Mouse (Mus musculus) hindbrain, embryonic 15.5 days (tissue): ENCODE measurements at regions not wholly inside any gene's neighbourhood (a gene's known extent, or its start where the extent isn't known, plus 50 kb on each side); places are given as distances from the start of the nearest gene placed in this dataset.

Source experiments
- ATAC-seq: fragments of 200-750 bp; cut with Nextera tagmentation; 2 replicates; pipeline ENCODE4 v1.8.0; 2017; ENCODE audit warnings: low read depth, moderate number of reproducible peaks, moderate TSS enrichment; ENCODE audit not compliant: low FRiP score
- H3K27ac ChIP-seq: fragments of 300-500 bp; sonication (generic); replicated peaks from 2 replicates; pipeline ENCODE4 v1.5.1; 2015; ENCODE audit warnings: mild to moderate bottlenecking, inconsistent platforms
- H3K27me3 ChIP-seq: fragments of 300-500 bp; sonication (generic); 2 replicates; pipeline ENCODE4 v1.6.1; 2015; ENCODE audit warnings: control low read depth, inconsistent platforms
- H3K36me3 ChIP-seq: fragments of 300-500 bp; sonication (generic); 2 replicates; pipeline ENCODE4 v1.6.1; 2015; ENCODE audit warnings: control low read depth, inconsistent platforms
- H3K4me1 ChIP-seq: fragments of 300-500 bp; sonication (generic); replicated peaks from 2 replicates; pipeline ENCODE4 v1.6.1; 2015; ENCODE audit warnings: control low read depth, inconsistent platforms
- H3K4me2 ChIP-seq: fragments of 300-500 bp; sonication (generic); 2 replicates; pipeline ENCODE4 v1.6.1; 2015; ENCODE audit warnings: moderate library complexity, mild to moderate bottlenecking, inconsistent platforms
- H3K4me3 ChIP-seq: fragments of 300-500 bp; sonication (generic); 2 replicates; pipeline ENCODE4 v1.5.1; 2015; ENCODE audit warnings: mild to moderate bottlenecking, inconsistent platforms
- H3K9ac ChIP-seq: fragments of 300-500 bp; sonication (generic); 2 replicates; pipeline ENCODE4 v1.6.1; 2015; ENCODE audit warnings: inconsistent platforms
- H3K9me3 ChIP-seq: fragments of 300-500 bp; sonication (generic); 2 replicates; pipeline ENCODE4 v1.6.1; 2016; ENCODE audit warnings: control low read depth, inconsistent platforms
- WGBS: fragments of 180-500 bp; shearing (Covaris S2); methylation state at CpG from one replicate; pipeline ENCODE4 v1.1.7; 2015; 5-methylcytosine and 5-hydroxymethylcytosine counted together

GRCm38 (mm10) chr19:21913005-21913670 is 135.0 kb downstream of the Cemip2 start:
- Histone ChIP-seq H3K27me3 (no peaks in the 10 kb centered on the region), H3K4me2 (no peak overlapping the region), H3K36me3 (no peaks in the 10 kb centered on the region), H3K27ac (no peak overlapping the region), H3K4me3 (no peak overlapping the region), H3K4me1 (peaks cover 8% of the 10 kb centered on the region; the same call in 1 of the 2 replicates), H3K9ac (no peak overlapping the region), H3K9me3 (no peaks in the 10 kb centered on the region)
- WGBS, result 77% methylated on average over 8 of the region's 8 CpGs
- ATAC-seq, result no peak

GRCm38 (mm10) chr19:21913748-21914611 is 135.8 kb downstream of the Cemip2 start:
- no peak overlapping the region for H3K4me3 ChIP-seq
- H3K36me3 ChIP-seq, result no peaks in the 10 kb centered on the region
- no peak overlapping the region for H3K9ac ChIP-seq
- no peaks in the 10 kb centered on the region for H3K9me3 ChIP-seq
- no peak for ATAC-seq
- peaks cover 8% of the 10 kb centered on the region; the same call in 1 of the 2 replicates for H3K4me1 ChIP-seq
- no peak overlapping the region for H3K27ac ChIP-seq
- 45% methylated on average over 9 of the region's 9 CpGs for WGBS
- H3K27me3 ChIP-seq, result no peaks in the 10 kb centered on the region
- H3K4me2 ChIP-seq, result no peak overlapping the region

DNA sequence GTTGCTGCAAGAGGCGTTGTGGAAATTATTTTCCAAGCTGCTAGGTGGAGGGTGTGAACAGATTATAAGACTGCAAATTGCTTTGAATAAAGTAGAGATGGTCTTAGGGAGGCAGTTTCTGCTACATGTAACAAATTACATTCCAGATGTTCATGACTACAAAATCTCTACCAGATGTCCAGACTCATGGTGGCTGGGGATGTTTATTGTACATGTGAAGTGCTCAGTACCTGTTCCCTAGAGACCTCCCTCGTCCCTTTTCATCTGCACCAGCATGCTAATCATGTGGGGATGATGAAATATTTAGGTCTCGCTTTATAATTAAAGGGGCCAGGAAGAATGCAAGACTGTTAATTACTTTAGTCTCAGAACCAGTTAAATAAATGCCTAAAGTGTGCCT is 136.5 kb downstream of the Cemip2 start:
- ATAC-seq, result no peak
- Histone ChIP-seq H3K27me3 (no peaks in the 10 kb centered on the region), H3K4me3 (no peak overlapping the region), H3K4me2 (no peak overlapping the region), H3K9ac (no peak overlapping the region), H3K9me3 (no peaks in the 10 kb centered on the region), H3K4me1 (peaks cover 8% of the 10 kb centered on the region; the same call in 1 of the 2 replicates), H3K36me3 (no peaks in the 10 kb centered on the region), H3K27ac (no peak overlapping the region)
- WGBS, result 48% methylated on average over 3 of the region's 3 CpGs

DNA sequence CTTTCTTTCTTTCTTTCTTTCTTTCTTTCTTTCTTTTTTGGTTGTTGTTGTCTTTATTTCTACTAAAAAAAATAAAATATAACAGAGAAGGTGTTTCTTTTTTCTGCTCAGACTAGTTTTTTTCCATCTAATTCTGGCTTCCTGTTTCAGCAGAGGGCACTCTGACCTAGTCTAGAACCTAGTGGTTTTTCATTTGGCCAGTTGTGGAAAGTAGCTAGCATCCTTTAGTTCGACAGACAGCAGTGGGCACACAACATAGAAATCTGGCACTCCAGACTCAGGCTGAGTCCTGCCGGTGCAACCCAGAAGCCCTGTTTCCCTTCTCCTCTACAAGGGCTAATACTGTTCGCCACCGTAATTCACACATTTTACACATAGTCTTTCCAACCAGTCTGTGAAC is 140.0 kb downstream of the Cemip2 start:
- Histone ChIP-seq H3K9me3 (no peaks in the 10 kb centered on the region), H3K4me2 (no peak overlapping the region), H3K4me3 (no peak overlapping the region), H3K27ac (no peak overlapping the region), H3K4me1 (peaks cover 8% of the 10 kb centered on the region; the same call in 1 of the 2 replicates), H3K27me3 (no peaks in the 10 kb centered on the region), H3K9ac (no peak overlapping the region), H3K36me3 (no peaks in the 10 kb centered on the region)
- 80% methylated on average over 4 of the region's 4 CpGs for WGBS
- no peak for ATAC-seq

GRCm38 (mm10) chr19:21919074-21919473 is 140.9 kb downstream of the Cemip2 start:
- H3K36me3 ChIP-seq, result no peaks in the 10 kb centered on the region
- no peak overlapping the region for H3K4me2 ChIP-seq
- no peaks in the 10 kb centered on the region for H3K9me3 ChIP-seq
- WGBS, result 55% methylated on average over 3 of the region's 3 CpGs
- no peak overlapping the region for H3K27ac ChIP-seq
- ATAC-seq, result no peak
- no peak overlapping the region for H3K9ac ChIP-seq
- H3K4me1 ChIP-seq, result peaks cover 7% of the 10 kb centered on the region; the same call in 1 of the 2 replicates
- no peaks in the 10 kb centered on the region for H3K27me3 ChIP-seq
- H3K4me3 ChIP-seq, result no peak overlapping the region

DNA sequence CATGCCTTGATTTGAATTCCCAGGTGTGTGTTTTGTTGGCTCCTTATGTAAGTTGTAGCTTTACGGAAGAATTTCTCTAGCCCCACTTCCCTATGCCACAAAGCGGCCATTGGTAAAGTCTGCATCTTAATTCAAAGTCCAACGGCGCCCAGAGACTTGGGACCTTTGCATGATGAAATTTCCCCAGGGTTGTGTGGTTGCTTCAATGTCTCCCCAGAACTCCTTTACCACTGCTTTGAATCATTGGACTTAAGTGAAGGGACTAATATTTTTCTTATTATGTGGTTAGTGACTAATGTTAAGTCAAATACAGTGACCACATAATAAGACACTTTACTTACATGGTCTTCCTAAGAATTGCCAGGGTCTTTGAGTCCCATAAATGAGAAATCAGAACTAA is 162.0 kb downstream of the Cemip2 start:
- Histone ChIP-seq H3K4me3 (no peak overlapping the region), H3K27ac (no peak overlapping the region), H3K4me1 (no peaks in the 10 kb centered on the region), H3K27me3 (no peaks in the 10 kb centered on the region), H3K4me2 (no peak overlapping the region), H3K9me3 (no peaks in the 10 kb centered on the region), H3K9ac (no peak overlapping the region), H3K36me3 (no peaks in the 10 kb centered on the region)
- ATAC-seq, result no peak
- WGBS, result 92% methylated on average over 4 of the region's 4 CpGs

GRCm38 (mm10) chr19:21941720-21942119 is 163.6 kb downstream of the Cemip2 start:
- no peak overlapping the region for H3K27ac ChIP-seq

DNA sequence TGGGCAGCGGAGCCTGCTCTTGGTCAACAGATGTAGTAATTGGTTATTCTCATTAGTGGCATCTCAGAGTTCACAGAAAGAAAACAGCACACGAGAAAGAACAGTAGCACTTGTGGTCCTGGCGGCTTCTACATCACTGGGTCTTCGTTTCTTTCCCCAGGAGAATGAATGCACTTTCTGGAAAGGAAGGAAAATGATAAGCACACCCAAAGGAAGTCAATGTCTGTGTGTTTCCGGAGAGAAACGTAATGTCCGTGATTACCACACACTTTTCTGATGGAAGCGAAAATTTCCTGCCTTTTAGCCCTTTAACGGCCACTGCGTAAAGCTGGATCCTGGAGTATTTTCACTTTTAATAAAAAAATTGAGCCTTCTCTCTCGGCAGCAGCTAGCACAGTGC is 164.1 kb downstream of the Cemip2 start:
- peak overlapping the region; percentile 4; the same call in 1 of the 2 replicates for H3K4me2 ChIP-seq
- H3K4me1 ChIP-seq, result no peaks in the 10 kb centered on the region
- H3K9ac ChIP-seq, result no peak overlapping the region
- no peaks in the 10 kb centered on the region for H3K36me3 ChIP-seq
- no peaks in the 10 kb centered on the region for H3K9me3 ChIP-seq
- WGBS, result 67% methylated on average over 11 of the region's 11 CpGs
- no peak for ATAC-seq
- no peak overlapping the region for H3K4me3 ChIP-seq
- H3K27ac ChIP-seq, result no peak overlapping the region
- no peaks in the 10 kb centered on the region for H3K27me3 ChIP-seq

More at GRCm38 (mm10) chr19:21941720-21942119, 163.6 kb downstream of the Cemip2 start:
- Histone ChIP-seq H3K4me2 (no peak overlapping the region), H3K9ac (no peak overlapping the region), H3K4me1 (no peaks in the 10 kb centered on the region), H3K36me3 (no peaks in the 10 kb centered on the region), H3K4me3 (no peak overlapping the region), H3K27me3 (no peaks in the 10 kb centered on the region), H3K9me3 (no peaks in the 10 kb centered on the region)
- no peak for ATAC-seq
- WGBS, result 73% methylated on average over 2 of the region's 2 CpGs

DNA sequence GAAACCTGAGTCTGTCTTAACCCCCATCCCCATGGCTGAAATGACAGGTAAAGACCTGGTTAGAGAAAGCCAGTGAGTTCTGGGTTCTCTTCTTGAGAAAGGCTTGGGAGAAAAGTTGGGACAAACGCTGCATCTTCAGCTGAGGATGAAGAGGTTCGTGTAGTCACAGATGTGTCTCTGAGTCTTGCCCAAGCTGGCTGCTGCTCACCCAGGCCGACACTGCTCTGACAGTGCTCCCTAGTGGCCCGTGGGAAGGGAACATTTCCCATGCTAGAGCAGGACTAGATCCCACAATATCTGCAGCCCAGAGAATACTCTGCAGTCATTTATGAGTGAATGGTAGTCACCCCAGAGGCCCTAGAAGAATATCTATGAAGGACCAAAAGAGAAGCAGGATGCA is 165.3 kb downstream of the Cemip2 start:
- H3K36me3 ChIP-seq, result no peaks in the 10 kb centered on the region

DNA sequence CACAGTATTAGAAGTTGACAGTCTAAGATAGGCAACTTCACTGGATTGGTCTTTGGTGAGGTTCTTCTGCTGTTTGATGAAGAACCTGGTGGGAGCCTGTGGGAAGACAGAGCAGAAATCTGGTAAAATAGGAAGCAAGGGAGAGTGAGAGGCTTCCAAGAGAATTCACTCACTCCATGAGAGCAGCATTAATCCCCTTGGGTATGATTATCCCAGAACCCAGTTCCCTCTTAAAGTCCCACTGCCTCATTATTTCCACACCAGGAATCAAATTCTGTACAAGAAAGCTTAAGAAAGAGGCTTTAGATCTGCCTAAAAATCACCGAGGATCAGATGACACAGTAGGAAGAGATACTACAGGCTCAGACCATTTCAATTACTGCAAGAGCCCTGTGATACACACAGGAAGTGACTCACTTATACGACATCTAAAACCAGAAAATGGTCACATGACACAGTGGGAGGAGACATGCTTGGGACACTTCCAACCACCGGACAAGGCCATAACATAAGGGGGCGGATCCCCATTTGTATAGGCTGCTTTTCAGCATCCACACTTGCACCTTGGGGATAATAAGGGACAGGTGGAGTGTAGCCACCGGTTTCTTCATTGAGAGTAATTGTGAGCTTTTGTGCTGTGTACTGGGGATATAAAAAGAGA is 168.2 kb downstream of the Cemip2 start:
- ATAC-seq, result peak; percentile 19; the same call in 1 of the 2 replicates
- 77% methylated on average over 5 of the region's 5 CpGs for WGBS

More for the DNA sequence above, 165.3 kb downstream of the Cemip2 start:
- Histone ChIP-seq H3K27me3 (no peaks in the 10 kb centered on the region), H3K4me2 (no peak overlapping the region), H3K4me1 (no peaks in the 10 kb centered on the region), H3K9me3 (no peaks in the 10 kb centered on the region), H3K27ac (no peak overlapping the region), H3K4me3 (no peak overlapping the region), H3K9ac (no peak overlapping the region)
- 64% methylated on average over 4 of the region's 4 CpGs for WGBS
- ATAC-seq, result no peak

DNA sequence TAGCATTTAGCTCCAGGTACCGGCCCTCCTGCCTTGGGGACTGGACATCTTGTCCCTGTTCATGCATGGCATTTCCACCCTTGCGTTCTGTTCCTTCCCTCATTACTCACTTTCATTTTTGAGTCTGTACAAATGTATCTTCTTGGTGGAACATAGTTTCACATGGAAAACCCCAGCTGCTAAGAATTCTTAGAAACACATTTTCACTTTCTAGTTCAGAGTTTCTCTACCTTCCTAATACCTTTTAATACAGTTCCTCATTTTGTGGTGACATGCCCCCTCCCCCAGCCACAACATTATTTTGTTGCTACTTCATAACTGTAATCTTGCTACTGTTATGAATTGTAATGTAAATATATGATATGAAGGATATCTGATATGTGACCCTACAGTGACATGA is 169.9 kb downstream of the Cemip2 start:
- Histone ChIP-seq H3K27me3 (no peaks in the 10 kb centered on the region), H3K27ac (no peak overlapping the region), H3K9ac (no peak overlapping the region), H3K4me2 (no peak overlapping the region), H3K4me1 (no peaks in the 10 kb centered on the region), H3K36me3 (no peaks in the 10 kb centered on the region), H3K4me3 (no peak overlapping the region), H3K9me3 (no peaks in the 10 kb centered on the region)
- WGBS, result 79% methylated on average over 2 of the region's 2 CpGs
- ATAC-seq, result no peak

More for the DNA sequence above, 168.2 kb downstream of the Cemip2 start:
- no peaks in the 10 kb centered on the region for H3K4me1 ChIP-seq
- no peak overlapping the region for H3K27ac ChIP-seq
- no peak overlapping the region for H3K4me2 ChIP-seq
- no peak overlapping the region for H3K4me3 ChIP-seq
- no peak overlapping the region for H3K9ac ChIP-seq
- no peaks in the 10 kb centered on the region for H3K27me3 ChIP-seq
- no peaks in the 10 kb centered on the region for H3K36me3 ChIP-seq
- no peaks in the 10 kb centered on the region for H3K9me3 ChIP-seq

GRCm38 (mm10) chr19:21962635-21963034 is 176.2 kb upstream of the Trpm3 start:
- no peak overlapping the region for H3K27ac ChIP-seq
- H3K27me3 ChIP-seq, result no peaks in the 10 kb centered on the region
- no peaks in the 10 kb centered on the region for H3K9me3 ChIP-seq
- ATAC-seq, result no peak
- no peaks in the 10 kb centered on the region for H3K4me1 ChIP-seq
- H3K4me2 ChIP-seq, result no peak overlapping the region
- H3K36me3 ChIP-seq, result no peaks in the 10 kb centered on the region
- H3K9ac ChIP-seq, result no peak overlapping the region
- WGBS, result 97% methylated on average over 2 of the region's 2 CpGs
- H3K4me3 ChIP-seq, result no peak overlapping the region
